Mouse (Mus musculus) MEL (cell line): ENCODE data around the gene Rbm46. TPM values are rescaled to one million over a fixed set of nuclear protein-coding genes. Genes with fewer than 3 reads are reported as not detected.

Source experiments
- DNase-seq: peaks from one replicate; pipeline ENCODE4 v3.0.0; 2011; ENCODE audit warnings: low read depth, low spot score
- H3K27ac ChIP-seq: 2 replicates; pipeline ENCODE4 v1.5.1; 2012; ENCODE audit warnings: low read depth, mild to moderate bottlenecking, control low read depth, low read length, moderate library complexity; ENCODE audit not compliant: control insufficient read depth
- H3K27me3 ChIP-seq, 2 experiments: fragments of 150-350 bp in 1 of 2; sonication (generic) in 1 of 2; 2 replicates each; pipeline ENCODE4 v1.6.1; 2012; ENCODE audit warnings: low read length in 2 of 2, mild to moderate bottlenecking in 2 of 2, improper control_type of control experiment in 1 of 2, moderate library complexity in 1 of 2; ENCODE audit not compliant: insufficient read depth in 2 of 2, control insufficient read depth in 1 of 2
- H3K36me3 ChIP-seq, 2 experiments: 2 replicates each; pipeline ENCODE4 v1.6.1; 2012 to 2014; ENCODE audit warnings: low read length in 2 of 2, improper control_type of control experiment in 1 of 2, inconsistent platforms in 1 of 2, mild to moderate bottlenecking in 1 of 2; ENCODE audit not compliant: insufficient read depth in 2 of 2, control insufficient read depth in 1 of 2
- H3K4me1 ChIP-seq, 2 experiments: fragments of 150-350 bp in 1 of 2; sonication (generic) in 1 of 2; 2 replicates each; pipeline ENCODE4 v1.6.1; 2012; ENCODE audit warnings: low read length in 2 of 2, improper control_type of control experiment in 1 of 2, mild to moderate bottlenecking in 1 of 2; ENCODE audit not compliant: insufficient read depth in 2 of 2, control insufficient read depth in 1 of 2
- H3K4me3 ChIP-seq, 2 experiments: fragments of 150-350 bp in 1 of 2; sonication (generic) in 1 of 2; 2 replicates each; pipeline ENCODE4 v1.5.1; 2012; ENCODE audit warnings: low read depth in 2 of 2, low read length in 2 of 2, mild to moderate bottlenecking in 2 of 2, moderate library complexity in 2 of 2, control low read depth in 1 of 2, improper control_type of control experiment in 1 of 2; ENCODE audit not compliant: control insufficient read depth in 1 of 2, insufficient read depth in 1 of 2
- H3K79me2 ChIP-seq: 2 replicates; pipeline ENCODE4 v1.6.1; 2012; ENCODE audit warnings: mild to moderate bottlenecking, low read length, moderate library complexity; ENCODE audit not compliant: control insufficient read depth, poor library complexity, insufficient read depth
- H3K9ac ChIP-seq: 2 replicates; pipeline ENCODE4 v1.6.1; 2012; ENCODE audit warnings: low read depth, mild to moderate bottlenecking, control low read depth, low read length, moderate library complexity; ENCODE audit not compliant: control insufficient read depth, poor library complexity, severe bottlenecking
- H3K9me3 ChIP-seq: fragments of 150-350 bp; sonication (generic); replicated peaks from 2 replicates; pipeline ENCODE4 v1.6.1; 2012; ENCODE audit warnings: mild to moderate bottlenecking, low read length, improper control_type of control experiment, moderate library complexity; ENCODE audit not compliant: insufficient read depth
- BHLHE40 ChIP-seq: IDR thresholded peaks from 2 replicates; pipeline ENCODE4 v1.6.1; 2012; ENCODE audit warnings: low read depth, mild to moderate bottlenecking, inconsistent platforms, low read length, improper control_type of control experiment, borderline replicate concordance
- CHD1 ChIP-seq: IDR thresholded peaks from 2 replicates; pipeline ENCODE4 v1.6.1; 2012; ENCODE audit warnings: low read depth, mild to moderate bottlenecking, inconsistent platforms, low read length, improper control_type of control experiment
- CTCF ChIP-seq, 3 experiments: IDR thresholded peaks in 2 of 3; conservative IDR thresholded peaks in 1 of 3; 2 replicates each; pipeline ENCODE4 v1.5.1; 2011 to 2012; ENCODE audit warnings: low read length in 3 of 3, low read depth in 2 of 3, mild to moderate bottlenecking in 2 of 3, improper control_type of control experiment in 1 of 3, inconsistent platforms in 1 of 3, mixed read lengths in 1 of 3, moderate library complexity in 1 of 3; ENCODE audit not compliant: control insufficient read depth in 1 of 3, insufficient read depth in 1 of 3, poor library complexity in 1 of 3, severe bottlenecking in 1 of 3
- E2F4 ChIP-seq: IDR thresholded peaks from 2 replicates; pipeline ENCODE4 v1.6.1; 2011; ENCODE audit warnings: low read depth, low read length, improper control_type of control experiment, borderline replicate concordance
- ETS1 ChIP-seq: IDR thresholded peaks from 2 replicates; pipeline ENCODE4 v1.6.1; 2012; ENCODE audit warnings: low read depth, mild to moderate bottlenecking, inconsistent platforms, low read length, improper control_type of control experiment, moderate library complexity
- GATA1 ChIP-seq: IDR thresholded peaks from 2 replicates; pipeline ENCODE4 v1.6.1; 2011; ENCODE audit warnings: low read depth, low read length, improper control_type of control experiment
- HCFC1 ChIP-seq: IDR thresholded peaks from 2 replicates; pipeline ENCODE4 v1.6.1; 2012; ENCODE audit warnings: low read depth, mild to moderate bottlenecking, inconsistent platforms, low read length, improper control_type of control experiment, moderate library complexity
- MAFK ChIP-seq: IDR thresholded peaks from 2 replicates; pipeline ENCODE4 v1.6.1; 2011; ENCODE audit warnings: low read depth, mild to moderate bottlenecking, low read length, improper control_type of control experiment, borderline replicate concordance
- MAZ ChIP-seq: IDR thresholded peaks from 2 replicates; pipeline ENCODE4 v1.6.1; 2012; ENCODE audit warnings: low read depth, mild to moderate bottlenecking, inconsistent platforms, low read length, improper control_type of control experiment
- MXI1 ChIP-seq: IDR thresholded peaks from 2 replicates; pipeline ENCODE4 v1.6.1; 2011; ENCODE audit warnings: mild to moderate bottlenecking, low read depth, low read length, improper control_type of control experiment
- MYB ChIP-seq: IDR thresholded peaks from 2 replicates; pipeline ENCODE4 v1.6.1; 2011; ENCODE audit warnings: mild to moderate bottlenecking, low read depth, low read length, improper control_type of control experiment
- NELFE ChIP-seq: IDR thresholded peaks from 2 replicates; pipeline ENCODE4 v1.6.1; 2011; ENCODE audit warnings: low read depth, low read length, improper control_type of control experiment
- NRF1 ChIP-seq: IDR thresholded peaks from 2 replicates; pipeline ENCODE4 v1.6.1; 2014; ENCODE audit warnings: low read depth, mild to moderate bottlenecking, inconsistent platforms, low read length, improper control_type of control experiment, moderate library complexity; ENCODE audit not compliant: poor library complexity, insufficient read depth, severe bottlenecking
- POLR2A ChIP-seq, 2 experiments: IDR thresholded peaks; 2 replicates each; pipeline ENCODE4 v1.6.1; 2011 to 2012; ENCODE audit warnings: low read length in 2 of 2, mild to moderate bottlenecking in 2 of 2, control low read depth in 1 of 2, improper control_type of control experiment in 1 of 2, low read depth in 1 of 2, moderate library complexity in 1 of 2; ENCODE audit not compliant: control insufficient read depth in 1 of 2, insufficient read depth in 1 of 2, poor library complexity in 1 of 2
- RAD21 ChIP-seq: IDR thresholded peaks from 2 replicates; pipeline ENCODE4 v1.6.1; 2011; ENCODE audit warnings: mild to moderate bottlenecking, low read depth, low read length, improper control_type of control experiment
- TAL1 ChIP-seq: IDR thresholded peaks from 2 replicates; pipeline ENCODE4 v1.6.1; 2012; ENCODE audit warnings: mild to moderate bottlenecking, inconsistent platforms, low read length, moderate library complexity, mixed read lengths
- TBP ChIP-seq: IDR thresholded peaks from 2 replicates; pipeline ENCODE4 v1.8.0; 2011; ENCODE audit warnings: low read depth, low read length, improper control_type of control experiment
- UBTF ChIP-seq: IDR thresholded peaks from 2 replicates; pipeline ENCODE4 v1.6.1; 2012; ENCODE audit warnings: low read depth, mild to moderate bottlenecking, inconsistent platforms, low read length, improper control_type of control experiment, moderate library complexity, borderline replicate concordance; ENCODE audit not compliant: insufficient read depth
- polyA plus RNA-seq, 2 experiments: library from polyadenylated mRNA; stranded (reverse) in 1 of 2; unstranded in 1 of 2; fragments of >175 nt in 1 of 2; fragments of >200 nt in 1 of 2; gene quantifications; 2 replicates each; pipeline versions ENCODE4 v1.2.1 to v1.2.4; 2012; ENCODE audit warnings: low replicate concordance in 2 of 2, low read depth in 1 of 2; ENCODE audit not compliant: insufficient read length in 2 of 2, insufficient read depth in 1 of 2, missing spikeins in 1 of 2
- total RNA-seq: library from RNA; depleted of rRNA; stranded (reverse); fragments of 300-350 nt; gene quantifications from 2 replicates; pipeline ENCODE4 v1.2.3, GENCODE M21; 2012

Gene Rbm46
- total and polyA plus RNA-seq, 3 experiments, result not detected

- Histone ChIP-seq H3K9ac (no peak overlapping the region), H3K79me2 (no peaks in the 10 kb centered on the region), H3K27ac (no peak overlapping the region), H3K9me3 (no peaks in the 10 kb centered on the region), H3K27me3 (no peaks in the 10 kb centered on the region), H3K36me3 (no peaks in the 10 kb centered on the region), H3K4me3 (no peak overlapping the region), H3K4me1 (no peaks in the 10 kb centered on the region)
- DNase-seq, result no peak
- TF ChIP-seq BHLHE40 (no peak), MAZ (no peak), MXI1 (no peak), MAFK (no peak), MYB (no peak), POLR2A (IDR thresholded peaks at IDR 0.05; ENCODE audit: control insufficient read depth in 1 of 2, insufficient read depth in 1 of 2, low read depth in 1 of 2, low read length in 2 of 2, poor library complexity in 1 of 2) (no peak), E2F4 (no peak), UBTF (no peak), HCFC1 (no peak), CHD1 (no peak), NELFE (no peak), NRF1 (no peak)
Observed at GRCm38 (mm10) chr3:82805291-82805690, 71.0 kb downstream of the Rbm46 start.

DNA sequence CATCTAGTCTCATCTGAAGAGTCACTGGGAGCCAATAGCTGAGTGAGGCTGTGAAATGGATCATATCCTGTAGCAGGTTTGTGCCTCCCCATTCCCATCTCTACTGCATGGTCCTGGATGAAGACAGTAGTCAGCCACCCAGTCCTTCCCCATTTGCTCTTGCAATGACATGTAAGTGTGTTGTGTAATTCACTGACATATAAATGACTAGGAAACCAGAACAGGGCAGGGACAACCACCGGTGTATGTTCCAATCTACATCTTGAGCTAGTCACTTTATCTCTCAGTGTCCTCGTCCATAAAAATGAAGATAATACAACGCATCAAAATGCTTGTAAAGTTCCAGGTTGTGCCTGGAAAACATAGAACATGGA, 75.8 kb downstream of the Rbm46 start:
- Histone ChIP-seq H3K9ac (no peak overlapping the region), H3K27ac (no peak overlapping the region), H3K4me1 (no peaks in the 10 kb centered on the region), H3K4me3 (no peak overlapping the region), H3K36me3 (no peaks in the 10 kb centered on the region), H3K27me3 (no peaks in the 10 kb centered on the region), H3K79me2 (no peaks in the 10 kb centered on the region), H3K9me3 (no peaks in the 10 kb centered on the region)
- no peak for DNase-seq
- TF ChIP-seq TBP, result no peak
- no peak for TF ChIP-seq CHD1
- TF ChIP-seq ETS1, result no peak
- no peak for TF ChIP-seq MAZ
- no peak for TF ChIP-seq BHLHE40
- no peak for TF ChIP-seq MAFK
- no peak for TF ChIP-seq TAL1
- TF ChIP-seq GATA1, result no peak
- TF ChIP-seq CTCF (IDR thresholded peaks at IDR 0.05 in 2 of 3, conservative IDR thresholded peaks at IDR 0.05 in 1 of 3; ENCODE audit: control insufficient read depth in 1 of 3, insufficient read depth in 1 of 3, low read depth in 2 of 3, low read length in 3 of 3, poor library complexity in 1 of 3, severe bottlenecking in 1 of 3), result no peak
- TF ChIP-seq RAD21, result no peak
